Mouse (Mus musculus): Measurements from ENCODE around the gene Ndufs8.
A peak's percentile ranks its signal among the peaks of the same experiment; 100 is the strongest.

The Ndufs8 gene

DNA sequence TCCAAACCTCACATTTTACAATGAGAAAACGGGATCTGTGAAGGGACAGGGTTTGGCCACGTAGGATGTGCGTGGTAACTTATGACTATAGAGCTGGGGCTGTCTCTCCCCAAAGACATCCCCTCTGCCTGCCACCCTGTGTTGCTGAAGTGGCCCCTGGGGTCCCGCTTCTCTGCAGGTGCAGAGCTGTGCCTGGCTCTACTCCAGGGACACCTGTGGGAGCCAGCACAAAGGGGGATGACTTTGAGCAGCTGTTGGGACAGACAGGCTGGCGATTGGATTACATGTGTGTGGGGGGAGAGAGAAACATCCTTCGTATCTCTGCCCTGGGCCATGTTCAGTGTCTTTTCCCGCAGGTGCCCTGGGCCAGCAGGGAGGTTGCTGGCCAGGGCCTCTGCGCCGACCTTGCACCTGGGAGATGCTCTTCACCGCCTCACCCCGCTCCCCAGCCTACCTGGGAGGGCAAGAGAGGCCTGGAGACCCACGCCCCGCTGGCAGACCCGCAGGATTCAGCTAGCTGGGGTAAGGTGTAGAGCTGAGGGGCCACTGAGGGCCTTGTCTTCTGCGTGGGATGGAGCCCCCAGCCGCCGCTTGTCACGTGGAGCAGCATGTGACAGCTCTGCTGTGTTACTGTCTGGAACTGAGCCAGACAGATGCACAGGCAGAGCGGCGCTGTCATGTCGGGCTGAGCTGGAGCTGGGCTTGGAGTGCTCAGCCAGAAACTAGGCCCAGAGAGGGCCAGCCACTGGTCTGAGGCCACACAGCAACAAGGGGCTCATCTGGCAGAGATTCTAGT, 17.9 kb upstream of the Ndufs8 start:
- DNase-seq = no peak

DNA sequence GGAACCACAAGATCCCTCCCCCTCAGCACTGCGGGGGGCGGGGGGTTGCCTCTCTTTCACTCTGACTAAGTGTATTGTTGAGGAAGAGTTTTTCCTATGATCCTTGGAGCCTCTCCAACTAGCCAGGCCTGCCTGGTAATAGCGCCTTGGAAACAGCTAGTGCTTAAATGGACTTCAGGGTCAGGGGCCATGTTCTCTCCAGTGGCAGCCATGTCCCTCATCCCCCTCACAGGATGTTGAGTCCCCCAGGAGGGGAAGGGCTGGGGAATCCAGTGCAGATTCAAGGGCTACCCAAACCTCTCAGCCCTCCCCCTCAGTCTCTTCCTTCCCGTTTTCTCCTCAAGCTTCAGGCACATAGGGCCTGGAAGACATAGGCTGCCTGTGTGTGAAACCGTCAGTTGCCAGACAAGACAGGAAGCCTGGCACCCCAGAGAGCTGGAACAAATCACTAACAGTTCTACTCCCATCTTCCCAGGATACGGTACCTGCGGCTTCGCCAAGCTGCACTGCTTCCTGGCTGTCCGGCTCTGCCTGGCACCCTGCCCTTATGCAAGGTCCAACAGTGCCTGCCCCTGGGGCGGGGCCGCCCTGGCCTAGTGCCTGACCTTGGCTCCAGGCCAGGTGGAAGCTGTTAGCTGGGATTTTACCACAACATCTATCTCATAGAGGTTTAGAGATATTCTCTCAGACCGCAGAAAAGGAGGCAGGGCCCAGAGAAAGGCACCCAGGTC, 16.8 kb upstream of the Ndufs8 start, which contains the start of gene Aldh3b1:
Gene Aldh3b1 (minus strand): TSS at position 598 of the 731 bp plus-strand sequence.
- peak; percentile 97 for DNase-seq

DNA sequence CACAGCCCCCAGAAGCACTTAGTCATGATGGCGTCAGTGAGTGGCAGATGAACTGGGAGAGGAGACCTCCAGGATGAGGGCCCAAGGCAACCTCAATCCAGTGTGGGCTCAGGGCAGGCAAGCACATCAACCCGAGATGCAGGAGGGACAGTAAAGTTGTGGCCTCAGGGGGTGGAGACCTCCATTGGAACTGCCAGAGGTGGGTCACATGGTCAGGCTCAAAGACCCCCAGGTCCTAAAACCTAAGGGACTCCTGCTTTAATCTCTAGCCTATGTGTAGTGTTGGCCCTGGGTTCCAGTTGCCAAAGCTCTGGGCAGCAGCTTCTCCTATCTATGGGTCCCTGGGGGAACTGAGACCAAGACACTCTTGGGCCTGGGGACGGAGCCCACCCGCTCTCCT, 16.2 kb upstream of the Ndufs8 start:
- DNase-seq = no peak

DNA sequence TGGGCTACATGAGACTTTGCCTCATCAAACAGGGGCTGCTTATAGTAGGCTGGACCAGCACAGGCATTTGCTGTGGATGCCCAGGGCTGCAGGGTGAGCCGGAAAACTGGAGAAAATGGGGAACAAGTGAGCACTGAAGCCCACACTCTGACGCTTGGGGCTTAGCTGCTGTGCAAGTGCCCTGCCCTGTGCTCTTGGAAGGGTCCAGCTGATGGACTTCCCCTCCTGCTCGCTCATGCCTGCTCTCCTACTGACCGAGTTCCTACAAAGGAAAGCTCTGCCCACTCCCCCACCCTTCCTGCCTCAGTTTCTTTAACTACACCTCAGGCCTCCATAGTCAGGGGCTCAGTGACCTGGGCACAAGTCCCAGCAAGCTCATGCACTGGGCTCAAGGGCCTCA, 15.4 kb upstream of the Ndufs8 start:
- no peak for DNase-seq

DNA sequence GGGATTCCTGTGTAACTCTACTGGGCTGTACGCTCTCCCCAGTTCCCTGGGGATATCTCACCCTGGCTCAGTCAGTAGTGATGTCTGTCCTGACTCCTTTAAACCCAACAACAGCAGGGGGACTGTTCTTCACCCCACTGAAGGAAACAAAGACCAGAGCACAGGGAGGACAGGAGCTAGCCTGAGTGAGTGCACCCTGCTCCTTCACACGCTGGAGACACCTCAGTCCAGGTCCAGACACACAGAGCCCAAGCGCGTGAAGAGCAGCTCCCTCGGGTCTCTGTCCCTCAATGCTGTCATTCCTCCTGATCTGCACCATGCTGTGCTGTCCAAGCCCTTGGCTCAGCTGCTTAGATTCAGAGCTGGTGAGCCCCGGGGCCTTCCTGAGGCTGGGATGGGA, 14.1 kb upstream of the Ndufs8 start:
- no peak for DNase-seq

DNA sequence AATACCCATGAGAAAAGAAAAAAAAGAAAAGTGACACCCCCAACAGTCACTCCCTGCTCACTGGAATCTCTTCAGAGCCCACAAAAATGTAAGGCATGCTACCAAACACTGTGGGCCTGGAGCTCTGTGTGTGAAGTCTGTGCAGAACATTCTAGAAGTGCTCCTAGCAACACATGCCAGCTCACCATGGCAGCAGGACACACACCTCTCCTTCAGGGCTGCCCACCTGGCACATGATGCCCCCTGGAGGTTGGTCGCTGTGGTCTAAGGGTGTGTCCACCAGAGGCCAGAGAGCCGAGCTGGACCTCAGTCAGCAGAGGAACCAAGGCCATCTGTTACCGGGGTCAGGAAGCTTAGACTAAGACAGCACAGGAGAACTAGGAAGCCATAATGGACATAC, 13.7 kb upstream of the Ndufs8 start:
- DNase-seq = no peak

DNA sequence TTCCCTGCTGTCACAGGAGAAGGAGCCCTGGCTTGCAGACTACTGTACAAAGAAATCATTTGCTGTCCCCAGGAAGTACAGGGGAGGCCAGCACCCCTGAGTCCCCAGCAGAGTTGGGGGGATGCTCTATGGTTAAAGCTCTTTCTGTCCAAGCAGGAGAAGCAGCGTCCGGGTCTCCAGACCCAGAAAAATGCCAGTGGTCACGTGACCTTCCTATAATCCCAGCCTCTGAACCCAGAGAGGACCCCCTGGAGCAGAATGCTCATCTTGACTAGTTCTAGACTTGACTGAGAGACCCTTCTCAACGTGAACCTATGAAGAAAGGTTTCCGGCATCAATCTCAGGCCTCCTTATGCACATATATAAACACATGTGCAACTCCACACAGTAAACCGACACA, 13.3 kb upstream of the Ndufs8 start:
- DNase-seq = no peak

DNA sequence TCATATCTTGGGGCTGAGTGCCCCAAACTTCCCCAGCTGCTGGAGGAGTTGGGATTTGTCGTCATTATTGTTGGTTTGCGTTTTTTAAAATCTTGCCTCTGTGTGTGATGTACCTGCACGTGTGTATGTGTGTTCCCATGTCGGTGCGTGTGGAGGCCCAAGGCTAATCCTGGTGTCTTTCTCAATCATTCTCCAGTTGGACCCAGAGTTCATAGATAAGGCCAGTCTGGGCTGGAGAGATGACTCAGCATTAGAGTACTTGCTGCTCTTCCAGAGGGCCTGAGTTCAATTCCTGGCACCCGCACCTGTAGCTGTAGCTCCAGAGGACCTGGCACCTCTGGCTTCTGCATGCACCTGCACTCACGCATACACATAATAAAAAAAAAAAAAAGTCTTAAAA, 12.3 kb upstream of the Ndufs8 start:
- DNase-seq = no peak

DNA sequence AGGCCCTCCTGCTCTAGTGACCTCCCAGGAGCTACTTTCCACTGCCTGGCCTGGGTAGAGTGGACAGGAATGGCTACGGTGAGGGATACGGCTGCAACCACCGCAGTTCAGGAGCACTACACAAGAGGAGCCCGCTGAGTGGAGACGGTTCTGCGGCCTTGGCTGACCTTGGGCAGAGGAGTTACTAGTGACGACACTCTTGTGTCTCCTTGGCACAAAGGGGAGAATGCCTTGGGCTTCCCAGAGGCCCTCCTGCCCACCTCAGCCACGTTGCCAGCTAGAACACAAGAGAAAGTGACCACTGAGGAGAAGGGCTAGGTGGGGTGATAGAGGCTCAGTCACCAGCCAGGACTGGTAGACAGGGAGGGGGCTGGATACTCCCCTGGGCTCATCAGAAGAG, 11.6 kb upstream of the Ndufs8 start:
- DNase-seq = no peak

DNA sequence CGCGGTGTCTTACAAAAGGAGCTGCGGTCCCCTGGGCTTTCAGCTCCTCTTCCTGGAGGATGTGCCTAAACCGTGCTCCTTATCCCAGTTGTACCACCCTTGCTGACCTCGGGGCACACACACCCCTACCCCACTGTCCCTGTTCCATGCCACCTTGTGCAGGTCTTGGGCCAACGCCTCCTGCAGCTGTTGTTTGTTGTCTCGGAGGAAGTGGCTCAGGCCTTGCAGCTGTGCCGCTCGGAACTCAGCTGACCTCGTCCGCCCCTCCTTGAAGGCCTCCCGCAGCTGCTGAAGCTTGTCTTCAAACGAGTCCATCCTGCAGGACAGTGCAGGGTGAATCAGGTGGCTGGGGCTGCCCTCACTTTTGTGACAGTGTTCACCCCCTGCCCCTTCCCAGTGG, 11.0 kb upstream of the Ndufs8 start:
- DNase-seq = no peak

DNA sequence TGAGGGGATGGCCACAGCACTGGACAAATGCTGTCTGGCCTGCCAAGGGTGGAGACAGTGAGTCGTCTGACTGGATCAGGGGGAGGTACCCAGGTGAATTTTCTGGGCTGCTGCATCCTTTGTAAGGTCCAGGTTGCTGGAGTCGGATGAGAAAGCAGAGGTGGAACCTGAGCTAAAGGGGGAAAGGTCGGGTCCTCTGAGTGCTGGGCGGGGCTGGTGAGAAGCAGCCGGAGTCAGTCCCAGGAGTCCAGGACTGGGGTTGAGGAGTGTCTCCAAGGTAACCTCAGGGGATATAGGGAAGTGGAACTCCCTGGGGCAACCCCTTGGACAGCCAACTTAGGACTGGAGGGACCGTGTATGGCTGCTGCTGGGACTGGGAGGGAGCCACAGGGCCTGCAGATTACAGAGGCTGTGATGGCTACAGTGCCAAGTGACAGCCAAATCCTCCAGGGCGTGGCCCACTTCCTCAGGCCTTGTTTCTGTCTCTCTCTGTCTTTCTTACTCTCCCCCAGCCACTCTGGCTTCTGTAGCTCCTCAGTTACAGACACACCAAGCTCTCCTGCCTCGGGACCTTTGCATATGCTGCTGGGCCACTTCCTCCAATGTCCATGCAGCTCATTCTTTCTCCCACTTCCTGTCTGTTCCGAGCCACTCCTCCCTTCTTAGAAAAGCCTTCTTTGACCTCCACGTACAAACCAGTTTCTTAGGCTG, 10.2 kb upstream of the Ndufs8 start:
- no peak for DNase-seq

DNA sequence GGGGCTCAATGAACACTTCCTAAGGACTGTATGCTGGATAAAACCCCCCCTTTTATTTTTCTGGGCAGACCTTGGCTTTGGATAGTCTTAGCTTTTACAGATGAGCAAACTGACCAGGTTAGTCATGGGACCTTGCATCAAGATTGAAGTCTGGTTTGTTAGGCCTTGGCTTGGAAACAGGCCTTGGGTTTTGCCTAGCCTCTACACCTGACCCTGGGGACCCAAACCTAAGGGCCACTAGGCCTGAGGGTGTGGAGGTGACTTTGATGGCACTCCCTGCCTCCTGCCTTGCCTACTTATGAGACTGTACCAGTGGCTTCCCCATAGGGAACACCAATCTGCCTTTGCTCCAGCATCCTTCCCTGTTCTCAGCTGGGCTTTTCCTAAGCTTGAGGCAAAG, 7.4 kb upstream of the Ndufs8 start:
- no peak for DNase-seq

DNA sequence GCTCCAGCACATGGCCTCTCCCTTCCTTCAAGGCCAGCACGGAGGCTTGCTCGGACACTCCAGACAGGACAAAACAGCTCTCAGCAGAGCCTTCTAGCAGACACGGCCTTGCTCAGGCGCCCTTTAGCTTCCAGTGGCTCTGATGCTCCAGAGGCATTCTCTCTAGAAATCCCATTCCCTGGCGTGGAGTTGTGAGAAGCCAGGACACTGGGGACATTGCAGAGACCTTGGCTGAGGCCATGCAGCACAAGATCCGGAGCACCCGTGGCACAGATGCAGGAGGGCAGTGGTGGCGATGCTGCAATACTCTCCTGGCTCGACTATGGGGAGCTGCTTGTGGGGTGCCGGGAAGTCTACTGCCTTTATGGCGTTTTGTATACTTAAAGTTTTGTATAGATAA, 4.2 kb upstream of the Ndufs8 start:
- DNase-seq = no peak

DNA sequence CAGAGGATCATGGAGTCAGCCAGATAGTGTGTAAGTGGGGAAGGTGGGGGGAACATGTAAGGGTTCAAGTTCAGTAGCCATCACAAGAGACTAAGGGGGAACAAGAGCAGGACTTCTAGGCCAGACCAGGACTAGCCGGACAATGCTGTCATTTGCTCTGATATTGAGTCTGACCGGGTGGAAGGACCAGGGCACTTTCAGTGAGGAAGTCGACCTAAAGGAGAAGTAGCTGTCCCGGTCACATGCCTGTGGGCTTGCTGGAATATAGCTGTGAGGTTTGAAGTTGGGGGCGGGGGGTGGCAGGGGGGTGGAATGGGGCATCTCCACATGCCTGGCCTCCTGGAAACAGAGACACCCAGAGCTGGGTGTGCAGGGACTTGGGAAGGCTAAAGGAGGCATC, 2.0 kb upstream of the Ndufs8 start:
- DNase-seq = no peak

DNA sequence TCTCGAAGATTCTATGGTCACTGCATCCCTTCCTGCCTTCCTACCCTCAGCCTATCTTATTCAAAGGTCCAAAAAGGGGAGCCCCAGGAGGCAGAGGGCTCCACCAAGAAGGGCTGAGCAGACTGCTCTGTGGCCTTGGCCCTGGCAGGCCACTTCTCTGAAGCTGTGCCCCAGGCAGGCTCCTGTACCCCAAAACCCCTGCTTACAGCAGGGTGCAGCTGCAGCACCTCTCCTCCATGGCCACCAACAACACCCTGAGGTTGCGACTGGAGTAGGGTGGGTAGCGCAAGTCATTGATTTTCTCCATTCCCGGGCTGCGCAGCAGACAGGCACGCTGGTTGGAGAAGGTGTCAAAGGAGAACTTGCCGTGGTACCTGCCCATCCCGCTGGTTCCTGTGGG, 1.1 kb upstream of the Ndufs8 start:
- DNase-seq = no peak

DNA sequence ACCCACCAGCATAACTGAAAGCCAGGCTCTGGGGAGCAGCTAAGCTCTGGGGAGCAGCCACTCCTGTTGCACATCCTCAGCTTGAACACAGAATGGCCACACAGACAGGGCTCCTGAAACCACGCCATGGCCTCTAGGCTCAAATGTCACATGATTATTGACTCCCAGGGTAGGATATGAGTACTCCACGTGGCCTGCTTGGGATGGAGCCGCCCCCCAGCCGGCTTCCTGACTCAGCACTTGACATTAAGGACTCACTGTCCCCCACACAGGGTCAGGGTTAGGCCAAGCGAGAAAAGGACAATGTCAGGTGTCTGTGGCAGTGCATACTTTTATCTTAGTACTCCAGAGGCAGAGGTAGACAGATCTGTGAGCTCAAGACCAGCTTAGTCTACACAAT, 2.4 kb downstream of the Ndufs8 start:
- DNase-seq = peak; percentile 44

DNA sequence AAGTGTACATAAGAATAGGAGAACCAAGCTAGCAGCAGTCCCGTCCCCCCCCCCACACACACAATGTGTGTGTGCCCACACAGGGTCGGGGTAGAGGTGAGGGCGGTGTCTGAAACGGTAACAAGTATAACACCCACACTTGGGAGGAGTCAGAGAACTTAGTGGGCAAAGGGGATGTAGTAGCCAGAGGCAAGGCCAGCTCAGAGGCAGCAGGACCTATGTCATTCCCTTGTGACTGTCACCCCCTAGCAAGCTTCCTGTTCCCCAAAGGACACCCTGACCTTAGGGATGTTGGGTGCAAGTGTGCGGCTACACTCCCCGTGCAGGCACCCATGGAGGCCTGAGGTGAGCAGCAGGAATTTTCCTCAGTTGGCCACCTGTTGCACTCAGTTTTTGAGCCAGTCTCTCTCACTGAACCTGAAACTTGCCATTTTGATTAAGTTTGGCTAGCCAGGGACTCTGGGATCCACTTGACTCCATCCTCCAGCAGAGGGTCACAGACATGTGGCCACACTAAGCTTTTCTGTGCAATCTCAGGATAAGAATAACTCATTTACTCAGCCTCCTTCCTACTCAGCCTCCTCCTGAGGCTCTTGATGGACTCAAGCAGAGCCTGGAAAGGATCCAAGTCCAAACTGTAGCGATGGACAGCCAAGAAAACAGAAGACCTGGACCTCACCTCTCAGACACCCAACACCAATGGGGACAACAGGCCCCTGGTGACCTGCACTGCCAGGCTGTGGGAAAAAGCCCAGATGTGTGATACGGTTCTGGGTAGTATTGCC, 4.5 kb downstream of the Ndufs8 start:
- peak; percentile 32 for DNase-seq

DNA sequence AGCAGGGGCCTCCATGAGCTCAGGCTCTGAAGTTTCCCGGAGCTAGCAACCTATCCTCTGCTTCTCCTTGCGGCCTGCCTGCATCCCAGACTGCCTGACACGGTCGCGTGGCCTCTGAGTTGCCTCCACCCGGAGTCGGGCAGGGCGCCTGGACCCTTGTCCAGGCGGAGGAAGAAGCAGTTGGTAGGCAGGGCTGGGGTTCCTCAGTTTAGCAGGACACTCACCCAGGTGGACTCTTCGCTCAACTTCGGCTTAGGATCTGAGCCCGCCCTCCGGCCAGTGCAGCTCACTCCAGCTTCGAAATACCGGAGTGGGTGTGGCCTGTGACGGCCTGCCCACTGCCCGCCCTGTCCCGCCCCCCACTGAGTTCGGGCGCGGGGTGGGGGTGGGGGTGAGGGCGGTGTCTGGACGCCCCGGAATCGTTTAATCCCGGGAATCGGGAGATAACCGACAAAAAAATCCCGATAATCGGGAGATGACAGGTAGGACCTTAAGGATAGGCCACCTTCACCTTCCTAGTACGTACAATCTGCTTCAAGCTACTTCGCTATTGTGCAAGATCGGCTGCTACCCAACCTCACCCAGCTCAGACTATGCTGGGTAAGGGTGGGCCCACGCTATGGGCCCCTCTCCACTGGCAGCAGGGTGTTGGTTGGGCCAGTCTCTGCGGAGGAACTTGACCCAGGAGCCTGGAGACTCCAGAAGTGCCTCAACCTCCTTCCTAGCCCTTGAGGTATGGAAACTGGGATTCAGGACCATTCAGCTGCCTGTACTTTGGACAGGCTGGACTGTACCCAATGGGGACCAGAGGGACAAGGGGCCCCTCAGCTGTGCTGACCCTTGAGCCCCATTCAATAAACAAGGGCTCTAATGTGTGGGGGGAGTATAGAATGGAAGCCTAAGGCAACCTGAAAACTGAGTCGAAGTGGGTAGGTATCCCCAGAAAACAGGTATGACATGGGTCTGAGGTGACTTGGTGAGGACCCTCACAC, 5.5 kb downstream of the Ndufs8 start, which contains the start of gene Tcirg1:
Gene Tcirg1 (minus strand): TSS at position 339 of the 992 bp plus-strand sequence.
- DNase-seq = peak; percentile 90

DNA sequence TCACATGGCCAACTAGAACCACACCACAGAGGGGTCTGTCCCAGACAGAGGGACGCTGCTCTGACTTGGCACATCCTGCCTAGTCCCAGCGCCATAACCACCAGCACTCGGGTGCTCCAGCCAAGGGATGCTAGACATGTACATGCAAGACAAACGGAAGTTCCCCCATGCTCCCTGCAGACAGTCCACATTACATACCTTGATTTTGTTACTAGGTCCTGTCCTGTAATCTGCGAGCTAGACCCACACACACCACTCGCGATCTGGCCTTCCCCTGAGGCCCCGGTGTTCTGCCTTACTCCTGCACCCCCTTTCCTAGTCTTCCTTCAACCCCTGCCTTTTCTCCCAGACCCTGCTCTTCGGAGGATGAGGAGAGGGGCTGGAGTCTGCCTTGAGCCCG, 6.2 kb downstream of the Ndufs8 start:
- peak; percentile 31 for DNase-seq

DNA sequence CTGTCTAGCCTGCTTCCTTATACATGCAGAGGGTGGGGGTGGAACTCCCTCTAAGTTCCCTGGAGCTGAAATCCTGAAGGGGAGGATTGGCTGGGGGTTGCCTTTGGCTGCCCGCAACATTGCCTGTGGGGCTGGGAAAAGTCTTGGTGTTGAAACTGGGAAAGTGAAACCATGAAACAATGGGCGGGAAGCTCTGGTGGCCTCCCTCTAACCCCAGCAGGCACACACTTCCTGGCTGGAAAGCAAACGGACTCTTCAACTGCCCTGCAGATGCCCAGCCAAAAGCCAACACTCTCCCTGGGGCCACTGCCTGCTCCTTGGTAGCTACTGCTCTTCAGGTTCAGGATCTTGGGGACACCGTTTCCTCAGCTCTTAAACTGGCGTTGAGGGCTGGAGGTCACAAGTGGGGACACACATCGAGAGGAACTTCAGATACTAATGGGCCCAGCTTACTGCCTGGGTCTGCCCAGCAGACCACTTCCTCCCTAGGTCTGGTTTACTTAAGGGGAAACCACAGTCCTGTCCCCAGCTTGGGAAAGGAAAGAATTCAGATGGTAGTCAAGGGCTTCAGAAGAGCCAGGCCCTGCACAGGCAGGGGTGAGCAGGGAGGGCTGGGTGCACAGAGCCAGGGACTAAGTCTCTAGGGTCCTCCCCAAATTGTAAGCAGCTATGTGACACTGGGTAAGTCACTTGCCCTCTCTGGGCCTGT, 7.2 kb downstream of the Ndufs8 start:
- DNase-seq = peak; percentile 55

DNA sequence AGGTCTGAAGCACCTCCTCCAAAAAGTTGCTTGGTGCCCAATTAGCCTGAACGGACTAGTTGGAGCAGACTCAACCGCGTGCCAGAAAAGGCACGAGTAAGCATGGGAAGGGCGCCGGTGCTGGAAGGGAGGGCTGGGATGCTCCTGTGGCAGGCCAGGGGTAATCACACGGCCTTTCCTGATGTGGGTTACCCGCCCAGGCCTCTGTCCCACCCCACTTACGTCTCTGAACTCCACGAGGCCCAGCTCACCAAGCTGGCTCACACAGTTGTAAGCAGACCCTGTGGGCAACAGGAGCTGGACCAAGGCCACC, 8.3 kb downstream of the Ndufs8 start:
- no peak for DNase-seq

Measured in kidney, adult 9 months (tissue).